Mouse (Mus musculus): Measurements from ENCODE around the gene Cux2. TPM values are rescaled to one million over a fixed set of nuclear protein-coding genes. Genes with fewer than 3 reads are reported as not detected.
A peak's percentile ranks its signal among the peaks of the same experiment; 100 is the strongest.

Gene Cux2
- 10 to 100 TPM; 23.5 to 25.1 TPM for total RNA-seq (2021)
- long read RNA-seq, experiment 1, partial matches to known transcripts, result 2 of 8 reads
- long read RNA-seq, experiment 1, other reads (novel, unspliced or antisense), result 5 of 8 reads
- long read RNA-seq, experiment 2, partial matches to known transcripts, result 0 of 4 reads
- long read RNA-seq, experiment 2, other reads (novel, unspliced or antisense), result 4 of 4 reads

- DNase-seq, result peak; percentile 83
Measured at GRCm38 (mm10) chr5:122050017-122050831, at the start of gene Cux2. Gene Cux2 (minus strand): TSS chr5:122050102.

GRCm38 (mm10) chr5:122094439-122094838 is 44.5 kb upstream of the Cux2 start:
- DNase-seq, result no peak

- DNase-seq, result no peak
Measured at GRCm38 (mm10) chr5:122093734-122094133, 43.8 kb upstream of the Cux2 start.

GRCm38 (mm10) chr5:122092794-122093193 is 42.9 kb upstream of the Cux2 start:
- DNase-seq, result no peak

GRCm38 (mm10) chr5:122091070-122091469 is 41.2 kb upstream of the Cux2 start:
- DNase-seq, result peak; percentile 70

GRCm38 (mm10) chr5:122089664-122090063 is 39.8 kb upstream of the Cux2 start:
- no peak for DNase-seq

GRCm38 (mm10) chr5:122088917-122089316 is 39.0 kb upstream of the Cux2 start:
- peak; percentile 94 for DNase-seq

- no peak for DNase-seq
Measured at GRCm38 (mm10) chr5:122086121-122086520, 36.2 kb upstream of the Cux2 start.

GRCm38 (mm10) chr5:122085291-122085690 is 35.4 kb upstream of the Cux2 start:
- no peak for DNase-seq

GRCm38 (mm10) chr5:122084470-122084869 is 34.6 kb upstream of the Cux2 start:
- no peak for DNase-seq

- DNase-seq, result no peak
Measured at GRCm38 (mm10) chr5:122083282-122083681, 33.4 kb upstream of the Cux2 start.

GRCm38 (mm10) chr5:122081471-122081870 is 31.6 kb upstream of the Cux2 start:
- DNase-seq, result no peak

GRCm38 (mm10) chr5:122080930-122081329 is 31.0 kb upstream of the Cux2 start:
- DNase-seq, result no peak

- DNase-seq, result no peak
Measured at GRCm38 (mm10) chr5:122079796-122080195, 29.9 kb upstream of the Cux2 start.

- DNase-seq, result no peak
Measured at GRCm38 (mm10) chr5:122077244-122077643, 27.3 kb upstream of the Cux2 start.

- no peak for DNase-seq
Measured at GRCm38 (mm10) chr5:122075736-122076135, 25.8 kb upstream of the Cux2 start.

- no peak for DNase-seq
Measured at GRCm38 (mm10) chr5:122071997-122072396, 22.1 kb upstream of the Cux2 start.

- peak; percentile 61 for DNase-seq
Measured at GRCm38 (mm10) chr5:122070963-122071800, 21.3 kb upstream of the Cux2 start.

- DNase-seq, result no peak
Measured at GRCm38 (mm10) chr5:122068563-122068962, 18.7 kb upstream of the Cux2 start.

- no peak for DNase-seq
Measured at GRCm38 (mm10) chr5:122063204-122063933, 13.5 kb upstream of the Cux2 start.

- no peak for DNase-seq
Measured at GRCm38 (mm10) chr5:122062479-122062878, 12.6 kb upstream of the Cux2 start.

GRCm38 (mm10) chr5:122060767-122061333 is 10.9 kb upstream of the Cux2 start:
- DNase-seq, result no peak
